Mouse (Mus musculus) liver, adult 2 months (tissue): ENCODE results near the gene Esrp2.

Experiments used
- CTCF ChIP-seq: fragments of 200-500 bp; IDR thresholded peaks from 2 replicates; pipeline ENCODE4 v1.5.1; 2011; ENCODE audit warnings: low read depth, low read length, control low read depth
- POLR2A ChIP-seq: fragments of 200-500 bp; IDR thresholded peaks from 2 replicates; pipeline ENCODE4 v1.6.1; 2011; ENCODE audit warnings: low read length, control low read depth; ENCODE audit not compliant: insufficient read depth; ENCODE audit errors: extremely low read depth

- TF ChIP-seq CTCF (no peak), POLR2A (no peak)
Observed at GRCm38 (mm10) chr8:106146014-106146413, 9.2 kb upstream of the Esrp2 start.
